Mouse (Mus musculus) ES-E14 (cell line): ENCODE results near the gene Slc7a1. TPM values are rescaled to one million over a fixed set of nuclear protein-coding genes. Genes with fewer than 3 reads are reported as not detected.

Experiments used
- DNase-seq: peaks from one replicate; pipeline ENCODE4 v3.0.0-alpha.2; 2013; ENCODE audit warnings: low read depth, low spot score
- H3K27ac ChIP-seq: 2 replicates; pipeline ENCODE4 v1.5.1; 2012; ENCODE audit warnings: low read depth, mild to moderate bottlenecking, low read length, moderate library complexity, mixed read lengths; ENCODE audit not compliant: poor library complexity, insufficient read depth, severe bottlenecking
- H3K36me3 ChIP-seq: 2 replicates; pipeline ENCODE4 v1.6.1; 2012; ENCODE audit warnings: mild to moderate bottlenecking, low read length, moderate library complexity, mixed read lengths; ENCODE audit not compliant: control insufficient read depth, poor library complexity, insufficient read depth, severe bottlenecking
- H3K4me1 ChIP-seq, 2 experiments: fragments of 150-350 bp in 1 of 2; sonication (generic) in 1 of 2; 2 replicates each; pipeline ENCODE4 v1.6.1; 2012; ENCODE audit warnings: low read length in 2 of 2, mild to moderate bottlenecking in 1 of 2, mixed read lengths in 1 of 2; ENCODE audit not compliant: control insufficient read depth in 2 of 2, insufficient read depth in 2 of 2, poor library complexity in 1 of 2
- H3K4me3 ChIP-seq, 2 experiments: fragments of 150-350 bp in 1 of 2; sonication (generic) in 1 of 2; 2 replicates each; pipeline ENCODE4 v1.5.1; 2012; ENCODE audit warnings: low read length in 2 of 2, low read depth in 1 of 2, mild to moderate bottlenecking in 1 of 2, mixed read lengths in 1 of 2; ENCODE audit not compliant: insufficient read depth in 1 of 2, poor library complexity in 1 of 2, severe bottlenecking in 1 of 2
- H3K9ac ChIP-seq: 2 replicates; pipeline ENCODE4 v1.6.1; 2012; ENCODE audit warnings: low read depth, mild to moderate bottlenecking, low read length, mixed read lengths; ENCODE audit not compliant: poor library complexity, insufficient read depth, severe bottlenecking
- H3K9me3 ChIP-seq: fragments of 150-350 bp; sonication (generic); 2 replicates; pipeline ENCODE4 v1.6.1; 2012; ENCODE audit warnings: low read depth, mild to moderate bottlenecking, low read length; ENCODE audit not compliant: control insufficient read depth, insufficient read depth
- CHD2 ChIP-seq: IDR thresholded peaks from 2 replicates; pipeline ENCODE4 v1.6.1; 2014; ENCODE audit warnings: mild to moderate bottlenecking, low read depth, low read length, inconsistent platforms
- HCFC1 ChIP-seq: IDR thresholded peaks from 2 replicates; pipeline ENCODE4 v1.6.1; 2012; ENCODE audit warnings: low read length, inconsistent platforms, borderline replicate concordance; ENCODE audit not compliant: insufficient read depth
- MAFK ChIP-seq: IDR thresholded peaks from 2 replicates; pipeline ENCODE4 v1.6.1; 2014; ENCODE audit warnings: mild to moderate bottlenecking, low read depth, low read length, inconsistent platforms; ENCODE audit not compliant: insufficient read depth
- ZC3H11A ChIP-seq: IDR thresholded peaks from 2 replicates; pipeline ENCODE4 v1.6.1; 2012; ENCODE audit warnings: low read depth, mild to moderate bottlenecking, inconsistent platforms, low read length, borderline replicate concordance
- ZNF384 ChIP-seq: IDR thresholded peaks from 2 replicates; pipeline ENCODE4 v1.6.1; 2012; ENCODE audit warnings: low read depth, low read length, inconsistent platforms
- in situ Hi-C, 2 experiments: fragments of 600-800 bp; cut with MboI; formaldehyde crosslinking; loops; one replicate each; pipeline ENCODE4 v1.15.1; 2025; ENCODE audit warnings: low sequenced_read_pairs in 2 of 2, inconsistent platforms in 1 of 2; ENCODE audit not compliant: unreplicated experiment in 2 of 2
- total RNA-seq: library from RNA; depleted of rRNA; stranded (reverse); fragments of 300-350 nt; gene quantifications from 2 replicates; pipeline ENCODE4 v1.2.3, GENCODE M21; 2012

The Slc7a1 gene
- total RNA-seq, 1 experiment = 104 TPM

DNA sequence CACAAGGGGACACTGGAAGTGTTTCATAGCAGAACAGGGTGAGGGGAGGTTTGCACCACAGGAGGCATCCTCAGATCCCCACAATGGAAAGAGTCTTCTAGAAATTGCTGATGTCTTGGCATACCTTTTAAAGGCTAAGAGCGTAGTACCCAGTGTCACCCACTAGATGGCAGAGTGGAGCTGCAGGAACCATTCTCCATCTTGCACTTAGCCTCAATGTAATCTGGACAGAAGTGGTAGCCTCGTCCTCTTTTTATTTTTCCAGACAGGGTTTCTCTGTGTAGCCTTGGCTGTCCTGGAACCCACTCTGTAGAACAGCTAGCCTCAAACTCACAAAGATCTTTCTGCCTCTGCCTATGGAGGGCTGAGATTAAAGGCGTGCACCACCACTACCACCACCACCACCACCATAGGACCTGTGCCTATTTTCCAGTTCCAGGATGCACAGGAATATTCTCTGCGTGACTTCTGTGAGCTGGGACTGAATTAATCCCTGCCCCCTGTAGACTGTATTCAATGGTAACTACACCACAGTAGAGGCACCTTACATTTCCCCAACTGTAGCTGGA, 74.3 kb downstream of the Slc7a1 start:
- peak; percentile 59 for DNase-seq
- H3K4me1 ChIP-seq = peaks cover 0 to 3% of the 10 kb centered on the region in 2 experiments; a peak in 1 of 4 replicates
- H3K4me3 ChIP-seq = no peak overlapping the region
- H3K27ac ChIP-seq = no peak overlapping the region
- no peak for TF ChIP-seq HCFC1
- TF ChIP-seq ZNF384 = no peak
- no peak for TF ChIP-seq CHD2
- TF ChIP-seq MAFK = no peak
- peak; percentile 51; the same call in 1 of the 2 replicates for TF ChIP-seq ZC3H11A
- in situ Hi-C loops = loop anchor here in 1 of 2 experiments (5.0 kb wide), 1 partner anchor 127 kb away; no protein-coding TSS in a partner anchor
- no peaks in the 10 kb centered on the region; the same call in 1 of the 2 replicates for H3K36me3 ChIP-seq
- no peaks in the 10 kb centered on the region for H3K9me3 ChIP-seq
- H3K9ac ChIP-seq = no peak overlapping the region

DNA sequence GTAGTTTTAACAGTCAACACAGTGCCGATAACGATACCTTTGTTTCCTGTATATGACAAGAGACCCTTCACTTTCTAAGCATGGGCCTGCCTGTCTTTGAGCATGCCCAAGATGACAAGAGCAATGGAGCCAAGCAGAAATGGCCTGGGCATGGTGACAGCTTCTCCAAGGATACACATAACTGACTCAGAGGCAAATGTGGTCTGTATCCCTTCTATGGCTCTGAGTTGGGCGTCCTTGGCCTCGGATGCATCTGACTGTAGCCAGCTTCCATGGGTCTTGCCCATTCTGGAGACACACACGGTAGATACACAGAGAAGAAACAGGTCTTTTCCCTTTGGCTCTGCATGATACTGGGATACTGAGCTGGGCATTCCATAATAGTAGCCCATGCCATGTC, 84.8 kb downstream of the Slc7a1 start:
- in situ Hi-C loops = no loop called here
- no peak overlapping the region for H3K27ac ChIP-seq
- no peak overlapping the region for H3K4me3 ChIP-seq
- H3K4me1 ChIP-seq = no peaks in the 10 kb centered on the region
- no peak overlapping the region for H3K9ac ChIP-seq
- no peaks in the 10 kb centered on the region for H3K9me3 ChIP-seq
- TF ChIP-seq ZNF384 = no peak
- no peak for TF ChIP-seq HCFC1
- TF ChIP-seq MAFK = no peak
- TF ChIP-seq CHD2 = no peak
- no peak for TF ChIP-seq ZC3H11A
- no peaks in the 10 kb centered on the region for H3K36me3 ChIP-seq
- no peak for DNase-seq

DNA sequence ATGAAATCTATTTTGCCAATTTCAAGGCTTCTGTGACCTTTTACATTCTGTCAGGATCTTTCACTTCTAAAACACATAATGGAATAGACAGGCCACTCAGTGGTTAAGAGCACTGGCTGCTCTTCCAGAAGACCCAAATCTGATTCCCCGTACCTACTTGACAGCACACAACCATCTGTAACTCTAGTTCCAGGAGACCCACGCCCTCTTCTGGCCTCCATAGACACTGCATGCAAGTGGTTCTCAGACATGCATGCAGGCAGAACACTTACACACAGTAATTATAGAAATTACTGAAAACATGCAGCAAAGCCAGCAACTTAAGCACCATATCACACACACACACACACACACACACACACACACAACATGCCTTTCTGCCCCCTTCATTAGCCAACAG, 87.3 kb downstream of the Slc7a1 start:
- no peaks in the 10 kb centered on the region for H3K9me3 ChIP-seq
- no peak overlapping the region for H3K4me3 ChIP-seq
- no peak for DNase-seq
- in situ Hi-C loops = no loop called here
- no peak overlapping the region for H3K9ac ChIP-seq
- H3K36me3 ChIP-seq = 0 out of 2 replicates have a peak, but pooled peaks cover 3% of the 10 kb centered on the region
- no peak overlapping the region for H3K27ac ChIP-seq
- no peaks in the 10 kb centered on the region for H3K4me1 ChIP-seq
- TF ChIP-seq ZC3H11A (no peak), MAFK (no peak), HCFC1 (no peak), ZNF384 (no peak), CHD2 (no peak)

DNA sequence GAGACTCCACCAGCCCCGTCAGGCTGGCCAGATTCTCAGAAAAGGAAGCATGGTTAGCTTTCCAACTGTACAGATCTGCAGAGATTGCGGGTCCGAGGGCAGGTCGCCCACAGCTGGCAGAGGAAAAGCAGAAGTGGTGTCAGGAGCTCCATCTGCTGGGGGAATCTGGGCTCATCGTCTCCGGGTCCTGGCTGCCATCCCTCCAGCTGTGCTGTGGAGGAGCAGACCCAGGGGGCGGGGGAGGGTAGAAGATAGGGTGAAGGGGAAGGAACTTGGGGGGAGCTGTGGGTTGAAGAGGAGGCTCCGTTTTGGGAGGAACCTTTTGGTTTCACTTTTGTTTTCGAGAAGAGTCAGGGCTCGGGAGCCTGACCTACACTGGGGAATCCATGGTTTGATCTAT, 88.9 kb downstream of the Slc7a1 start:
- H3K36me3 ChIP-seq = peaks cover 9% of the 10 kb centered on the region
- H3K9ac ChIP-seq = no peak overlapping the region
- no peak overlapping the region for H3K4me3 ChIP-seq
- no peak for DNase-seq
- TF ChIP-seq HCFC1 (no peak), MAFK (no peak), CHD2 (no peak), ZC3H11A (no peak), ZNF384 (no peak)
- no peaks in the 10 kb centered on the region for H3K4me1 ChIP-seq
- in situ Hi-C loops = no loop called here
- H3K27ac ChIP-seq = no peak overlapping the region
- H3K9me3 ChIP-seq = no peaks in the 10 kb centered on the region

DNA sequence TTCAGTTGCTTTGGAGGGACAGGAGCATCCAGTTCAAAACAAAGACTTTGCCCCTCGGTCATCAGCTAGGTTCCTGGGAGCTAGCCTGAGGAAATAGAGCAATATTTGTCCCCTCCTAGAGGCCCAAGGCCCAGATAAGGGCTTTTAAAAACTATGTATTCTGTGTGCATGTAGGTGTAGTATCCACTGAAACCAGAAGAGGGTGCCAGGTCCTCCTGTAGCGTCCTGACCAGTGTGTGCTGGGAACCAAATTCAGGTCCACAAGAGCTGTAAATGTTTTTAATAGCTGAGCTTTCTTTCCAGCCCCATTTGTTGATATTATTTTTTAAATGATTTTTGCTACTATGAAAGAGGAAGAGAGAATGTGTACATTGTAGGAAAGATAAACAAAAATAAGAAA, 95.6 kb downstream of the Slc7a1 start:
- TF ChIP-seq ZNF384 = no peak
- no peak for TF ChIP-seq ZC3H11A
- no peak for TF ChIP-seq HCFC1
- no peak for TF ChIP-seq MAFK
- no peak for TF ChIP-seq CHD2
- Histone ChIP-seq H3K4me3 (peak overlapping the region in 1 of 2 experiments; percentile 71; a peak in 1 of 4 replicates), H3K36me3 (peaks cover 13% of the 10 kb centered on the region), H3K9ac (no peak overlapping the region; the same call in 1 of the 2 replicates), H3K27ac (no peak overlapping the region), H3K9me3 (no peaks in the 10 kb centered on the region), H3K4me1 (peaks cover 0 to 2% of the 10 kb centered on the region in 2 experiments; a peak in 1 of 4 replicates)
- in situ Hi-C loops = no loop called here
- no peak for DNase-seq
